Mouse (Mus musculus): ENCODE measurements around the gene Rhbdf1.

DNA sequence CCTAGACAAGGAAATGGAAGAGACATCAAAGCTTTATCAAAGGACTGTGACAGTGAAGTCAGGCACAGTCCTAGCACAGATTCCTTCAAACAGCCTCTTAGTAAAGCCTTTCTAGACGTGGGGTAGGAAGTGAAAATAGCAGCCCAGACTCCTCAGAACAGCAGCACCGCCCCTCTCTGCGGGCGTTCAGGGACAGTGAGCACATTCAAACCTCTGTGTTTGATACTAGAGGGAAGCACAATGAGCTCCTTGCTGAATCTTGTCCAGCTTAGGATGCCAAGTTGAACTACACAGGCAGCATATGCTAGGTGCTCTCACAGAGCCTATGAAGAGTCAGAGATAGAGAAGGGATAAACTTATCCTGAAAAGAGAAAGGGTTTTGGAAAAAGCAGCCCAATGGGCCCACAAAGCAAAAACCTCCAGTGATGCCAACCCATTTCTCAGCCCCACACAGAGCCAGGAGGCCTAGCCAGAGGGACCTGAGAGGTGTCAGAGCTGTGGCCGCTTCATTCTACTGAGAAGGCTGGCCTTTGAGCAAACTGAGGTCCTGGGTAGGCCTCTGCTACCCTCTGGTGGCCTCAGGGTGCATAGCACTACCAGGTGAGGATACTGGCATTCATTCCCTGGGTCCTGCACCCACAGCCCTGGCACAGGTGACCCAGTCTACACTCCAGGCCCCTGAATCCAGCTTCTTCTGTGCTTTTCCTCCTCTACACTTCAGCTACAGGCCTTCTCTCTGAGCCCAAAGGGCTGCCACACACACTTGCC, 16.2 kb upstream of the Rhbdf1 start:
- peak; percentile 100 for TF ChIP-seq CTCF (IDR thresholded peaks at IDR 0.05; ENCODE audit: low read depth)
- no peak; the same call in 1 of the 2 replicates for TF ChIP-seq EP300 (IDR thresholded peaks at IDR 0.05; ENCODE audit: low read depth)
